Mouse (Mus musculus) Patski (cell line): ENCODE measurements around the gene Lrrc61. TPM values are rescaled to one million over a fixed set of nuclear protein-coding genes. Genes with fewer than 3 reads are reported as not detected.

Experiments used
- ATAC-seq: fragments of 100-300 bp; one replicate; pipeline ENCODE4 v1.8.0; 2021
- CTCF ChIA-PET: fragments of 350-600 bp; sonication (Branson Sonifier 250); formaldehyde crosslinking; loops from one replicate; lab custom pipeline; 2022; ENCODE audit warnings: inconsistent platforms; lab: Charles Lee
- POLR2A ChIA-PET: fragments of 350-600 bp; sonication (Branson Sonifier 250); formaldehyde crosslinking; loops from one replicate; lab custom pipeline; 2022; ENCODE audit warnings: antibody characterized with exemption, inconsistent platforms; lab: Charles Lee
- DNase-seq: peaks from one replicate; pipeline ENCODE4 v3.0.0-alpha.2; 2011; ENCODE audit warnings: low read depth, low spot score
- H3K27me3 ChIP-seq: fragments of 371-371 bp; one replicate; pipeline ENCODE4 v1.5.1; 2021
- CTCF ChIP-seq: fragments of 100-300 bp; IDR thresholded peaks from one replicate; pipeline ENCODE4 v1.5.1; 2021
- in situ Hi-C: fragments of 300-500 bp; cut with MboI; formaldehyde crosslinking; loops from 3 replicates; pipeline ENCODE4 v1.11.1; 2018; ENCODE audit warnings: low pct_unique_long_range_greater_than_20kb, mixed read lengths
- polyA plus RNA-seq: library from polyadenylated mRNA; unstranded; gene quantifications from one replicate; pipeline ENCODE4 v1.2.3, GENCODE M21; 2021

Gene Lrrc61
- polyA plus RNA-seq, 1 experiment from 2014 or later = 21.5 TPM

DNA sequence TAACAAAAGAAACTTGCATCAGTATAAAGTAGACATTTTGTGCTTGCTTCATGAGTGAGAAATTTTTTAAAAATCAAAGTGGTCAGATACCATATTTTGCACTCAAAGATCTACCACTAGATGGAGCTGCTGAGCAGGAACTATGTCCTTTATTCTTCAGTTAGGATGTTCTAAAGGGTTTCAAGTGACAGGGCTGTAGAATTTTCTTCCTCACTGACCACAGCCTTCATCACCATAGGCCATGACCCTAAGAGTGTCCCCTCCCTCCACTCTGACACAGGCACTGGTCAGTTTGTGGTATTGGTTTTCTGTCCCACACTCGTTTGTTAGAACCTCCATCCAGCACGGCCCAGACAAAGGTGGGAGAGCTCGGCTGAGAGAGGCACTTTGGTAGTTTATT, 27.4 kb downstream of the Lrrc61 start:
- peak; percentile 64 for TF ChIP-seq CTCF
- in situ Hi-C loops = loop anchor here (5.0 kb wide), 1 partner anchor 60 kb away; no protein-coding TSS in a partner anchor
- DNase-seq (no peak), ATAC-seq (no peak)
- CTCF ChIA-PET = interaction anchor here (0.8 to 3.1 kb wide), 14 partner anchors 8 to 201 kb away, joined by 3 to 20 read pairs (median 4); partner anchors contain the start of genes Gimap8, Gm44965 and Repin1
- POLR2A ChIA-PET = interaction anchor here (0.8 to 1.0 kb wide), 2 partner anchors 12 to 43 kb away, joined by 3 to 4 read pairs; partner anchors contain the start of genes Gm44965 and Repin1
- no peaks in the 10 kb centered on the region for H3K27me3 ChIP-seq

DNA sequence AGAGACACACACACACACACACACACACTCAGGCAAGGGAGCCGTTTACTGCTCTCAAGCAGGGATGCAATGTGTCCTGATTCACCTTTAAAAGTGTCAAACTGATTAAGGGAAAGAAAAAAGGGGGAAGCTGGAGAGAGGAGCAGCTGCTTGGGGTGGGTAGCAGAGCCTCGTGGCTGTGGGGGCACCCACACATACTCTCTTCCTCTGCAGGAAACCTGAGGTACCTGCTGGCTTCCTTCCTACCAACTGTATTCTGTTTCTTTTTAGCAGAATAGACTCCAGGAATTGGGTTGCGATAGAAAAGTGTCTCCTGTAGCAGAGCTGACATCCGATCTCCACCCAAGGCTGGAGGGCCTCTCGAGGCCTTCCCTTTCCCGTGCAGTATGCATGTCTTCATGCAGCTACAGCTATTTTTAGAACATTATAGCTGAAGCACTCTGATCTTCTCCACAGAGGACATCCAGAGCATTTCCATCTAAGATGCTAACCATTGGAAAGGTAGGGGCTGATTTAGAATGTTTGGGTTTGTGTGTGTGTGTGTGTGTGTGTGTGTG, 34.7 kb downstream of the Lrrc61 start, which contains the start of gene Gm45021:
Gene Gm45021, plus strand, starts transcription at position 417 of the 557 bp plus-strand sequence.
- ChIA-PET CTCF (interaction anchor here (1.7 kb wide), 1 partner anchor 369 kb away, joined by 3 read pairs; no protein-coding TSS in a partner anchor), POLR2A (no interaction called here)
- no peaks in the 10 kb centered on the region for H3K27me3 ChIP-seq
- no peak for TF ChIP-seq CTCF
- in situ Hi-C loops = no loop called here
- no peak for DNase-seq
- ATAC-seq = no peak

- in situ Hi-C loops = no loop called here
- no peak for TF ChIP-seq CTCF
- DNase-seq (no peak), ATAC-seq (no peak)
- CTCF ChIA-PET = interaction anchor here (1.2 kb wide), 2 partner anchors 10 to 55 kb away, joined by 3 to 4 read pairs; no protein-coding TSS in a partner anchor
- POLR2A ChIA-PET = interaction anchor here (0.8 kb wide), 1 partner anchor 12 kb away, joined by 4 read pairs; no protein-coding TSS in a partner anchor
- H3K27me3 ChIP-seq = no peaks in the 10 kb centered on the region
Measured at GRCm38 (mm10) chr6:48591221-48591845, 36.7 kb downstream of the Lrrc61 start.

GRCm38 (mm10) chr6:48591871-48592270, 37.3 kb downstream of the Lrrc61 start:
- DNase-seq = no peak

DNA sequence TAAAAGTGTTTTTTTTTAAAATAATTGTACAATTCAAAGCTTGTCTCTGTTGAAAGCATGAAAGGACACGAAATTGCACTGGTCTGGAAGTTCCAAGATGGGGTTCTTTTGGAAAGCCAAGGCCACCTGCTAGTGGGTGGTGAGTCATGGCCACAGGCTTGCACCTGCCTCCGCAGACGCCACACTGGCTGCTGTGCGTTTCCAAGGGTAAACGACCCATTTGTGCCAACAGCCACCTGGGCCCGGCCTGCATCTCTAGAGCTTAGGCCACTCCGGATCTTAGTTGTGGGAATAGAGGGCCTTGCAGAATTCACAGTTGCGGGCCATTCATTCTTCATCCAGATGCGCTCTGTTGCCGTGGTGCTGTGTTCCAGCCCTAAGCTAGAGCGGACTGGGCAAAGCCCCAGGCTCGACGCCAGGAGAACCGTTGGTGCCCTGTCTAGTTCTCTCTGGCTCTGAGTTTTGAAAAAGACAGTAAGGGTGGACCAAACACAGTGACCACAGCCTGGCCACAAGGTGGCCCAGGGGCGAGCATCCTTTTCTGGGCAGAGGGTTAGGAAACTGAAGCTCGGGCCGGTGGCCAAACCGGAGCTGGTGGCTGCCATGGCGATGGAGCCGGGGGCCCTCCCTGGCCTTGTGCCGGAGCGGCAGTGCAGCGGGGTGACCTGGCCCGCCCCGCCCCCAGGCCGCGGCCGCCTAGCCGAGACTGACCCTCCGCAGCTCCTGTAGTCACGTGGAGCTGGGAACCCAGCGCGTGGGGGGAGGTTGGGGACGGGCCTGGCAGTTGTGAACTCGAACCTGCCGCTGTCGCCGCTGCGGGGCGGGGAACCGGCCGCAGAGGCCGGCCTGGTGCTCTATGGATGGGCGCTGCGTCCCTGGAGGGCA, 38.8 kb downstream of the Lrrc61 start, which contains the start of the genes Repin1 and Gm44965:
Gene Repin1, plus strand, starts transcription at position 726 of the 885 bp plus-strand sequence.
Gene Gm44965, plus strand, starts transcription at position 784 of the 885 bp plus-strand sequence.
- no peak for TF ChIP-seq CTCF
- in situ Hi-C loops = no loop called here
- no peaks in the 10 kb centered on the region for H3K27me3 ChIP-seq
- DNase-seq = peak; percentile 64
- peak; percentile 77 for ATAC-seq
- ChIA-PET POLR2A (interaction anchor here (0.6 to 2.7 kb wide), 8 partner anchors 10 to 221 kb away, joined by 3 to 24 read pairs (median 3); partner anchors contain the start of gene AI854703), CTCF (interaction anchor here (0.6 to 2.7 kb wide), 10 partner anchors 8 to 53 kb away, joined by 3 to 20 read pairs (median 4); partner anchors contain the start of genes Gimap8 and Zfp775)

More at GRCm38 (mm10) chr6:48591871-48592270, 37.3 kb downstream of the Lrrc61 start:
- H3K27me3 ChIP-seq = no peaks in the 10 kb centered on the region
- ChIA-PET CTCF (interaction anchor here (1.2 kb wide), 1 partner anchor 10 kb away, joined by 3 read pairs; no protein-coding TSS in a partner anchor), POLR2A (interaction anchor here (0.8 kb wide), 1 partner anchor 12 kb away, joined by 4 read pairs; no protein-coding TSS in a partner anchor)
- in situ Hi-C loops = no loop called here
- no peak for ATAC-seq
- no peak for TF ChIP-seq CTCF

- CTCF ChIA-PET = interaction anchor here (0.6 to 2.7 kb wide), 10 partner anchors 7 to 53 kb away, joined by 3 to 20 read pairs (median 4); partner anchors contain the start of genes Gimap8 and Zfp775
- no peak for DNase-seq
- in situ Hi-C loops = no loop called here
- peak; percentile 28 for ATAC-seq
- no peaks in the 10 kb centered on the region for H3K27me3 ChIP-seq
- POLR2A ChIA-PET = interaction anchor here (0.6 to 2.7 kb wide), 6 partner anchors 12 to 220 kb away, joined by 3 to 24 read pairs (median 3); partner anchors contain the start of gene AI854703
- no peak for TF ChIP-seq CTCF
Measured at GRCm38 (mm10) chr6:48594043-48594738, 39.6 kb downstream of the Lrrc61 start.

DNA sequence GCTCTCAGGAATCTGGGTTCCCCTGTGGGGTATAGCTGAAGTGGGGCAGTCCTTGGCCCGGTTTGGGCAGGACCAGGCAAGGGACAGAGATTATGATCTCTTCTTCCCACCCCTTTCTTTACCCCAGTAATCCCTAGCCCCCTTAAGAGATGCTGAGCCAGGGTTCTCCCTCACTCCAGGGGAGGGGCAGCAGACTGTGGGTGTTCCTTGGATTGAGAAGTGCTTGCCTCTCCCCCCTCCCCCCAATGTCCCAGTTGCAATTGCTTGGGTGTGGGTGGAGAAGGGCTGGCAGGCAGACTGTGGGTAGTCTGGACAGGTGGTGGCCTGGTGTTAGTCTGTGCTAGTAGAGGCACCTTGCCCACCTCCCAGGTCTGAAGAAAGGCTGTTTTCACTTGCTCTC, 40.7 kb downstream of the Lrrc61 start:
- no peak for DNase-seq
- in situ Hi-C loops = no loop called here
- no peaks in the 10 kb centered on the region for H3K27me3 ChIP-seq
- ChIA-PET CTCF (interaction anchor here (2.7 kb wide), 1 partner anchor 13 kb away, joined by 20 read pairs; no protein-coding TSS in a partner anchor), POLR2A (interaction anchor here (1.0 to 2.7 kb wide), 2 partner anchors 33 to 34 kb away, joined by 3 to 24 read pairs; partner anchors contain the start of gene AI854703)
- no peak for TF ChIP-seq CTCF
- ATAC-seq = no peak

DNA sequence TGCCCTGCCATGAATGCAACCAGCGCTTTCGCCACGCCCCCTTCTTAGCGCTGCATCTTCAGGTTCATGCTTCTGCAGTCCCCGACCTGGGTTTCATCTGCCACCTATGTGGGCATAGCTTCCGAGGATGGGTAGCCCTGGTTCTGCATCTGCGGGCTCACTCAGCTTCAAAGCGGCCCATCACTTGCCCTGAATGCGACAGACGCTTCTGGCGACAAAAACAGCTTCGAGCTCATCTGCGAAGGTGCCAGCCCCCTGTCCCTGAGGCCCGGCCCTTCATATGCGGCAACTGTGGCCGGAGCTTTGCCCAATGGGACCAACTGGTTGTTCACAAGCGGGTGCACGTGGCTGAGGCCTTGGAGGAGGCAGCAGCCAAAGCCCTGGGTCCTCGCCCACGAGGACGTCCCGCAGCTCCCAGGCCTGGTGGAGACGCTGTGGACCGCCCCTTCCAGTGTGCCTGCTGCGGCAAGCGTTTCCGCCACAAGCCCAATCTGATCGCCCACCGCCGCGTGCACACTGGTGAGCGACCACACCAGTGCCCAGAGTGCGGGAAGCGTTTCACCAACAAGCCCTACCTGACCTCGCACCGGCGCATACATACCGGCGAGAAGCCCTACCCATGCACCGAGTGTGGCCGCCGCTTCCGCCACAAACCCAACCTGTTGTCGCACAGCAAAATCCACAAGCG, 42.1 kb downstream of the Lrrc61 start:
- ChIA-PET CTCF (no interaction called here), POLR2A (interaction anchor here (0.6 to 1.0 kb wide), 2 partner anchors 32 to 42 kb away, joined by 3 read pairs; no protein-coding TSS in a partner anchor)
- in situ Hi-C loops = no loop called here
- no peak for TF ChIP-seq CTCF
- DNase-seq (no peak), ATAC-seq (no peak)
- no peaks in the 10 kb centered on the region for H3K27me3 ChIP-seq
